Mouse (Mus musculus): ENCODE measurements around the gene Grm4. TPM values are rescaled to one million over a fixed set of nuclear protein-coding genes. Genes with fewer than 3 reads are reported as not detected.

The Grm4 gene
- polyA plus RNA-seq (2012; rRNA removed): 310 and 403 TPM in 2 replicates

DNA sequence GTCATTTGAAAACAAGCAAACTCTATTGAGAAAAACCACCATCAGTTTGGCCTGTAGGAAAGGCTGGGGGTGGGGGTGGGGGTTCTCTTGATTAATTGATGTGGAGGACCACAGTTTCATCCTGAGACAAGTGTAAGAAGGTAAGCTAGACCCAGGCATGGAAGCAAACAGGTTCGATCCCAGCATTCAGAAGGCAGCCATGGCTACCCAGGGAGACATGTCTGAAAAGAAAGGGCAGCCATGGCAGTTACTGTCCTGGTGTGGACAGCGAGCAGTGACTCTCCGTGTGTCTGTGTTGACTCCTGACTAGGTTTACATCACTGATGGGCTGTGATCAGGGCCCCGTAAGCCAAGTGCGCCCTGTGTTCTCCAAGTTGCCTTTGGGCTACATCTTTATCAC is at the start of gene Grm4:
TSS of gene Grm4 (minus strand) at position 101 of the 400 bp plus-strand sequence.
- peaks cover 24% of the 10 kb centered on the region for H3K4me1 ChIP-seq (ENCODE audit: control insufficient read depth, insufficient read depth, low read length)
- no peak for TF ChIP-seq CTCF (IDR thresholded peaks at IDR 0.05; ENCODE audit: borderline replicate concordance, insufficient read depth, low read depth, low read length)
- TF ChIP-seq POLR2A (IDR thresholded peaks at IDR 0.05; ENCODE audit: borderline replicate concordance, insufficient read depth, low read length): no peak
- WGBS: 75% methylated on average over 5 of the region's 5 CpGs
- no peaks in the 10 kb centered on the region for H3K27me3 ChIP-seq (ENCODE audit: control insufficient read depth, insufficient read depth, low read length)
- no peak within 1 kb of the TSS for H3K27ac ChIP-seq (ENCODE audit: insufficient read depth, low read length)
- no peak for DNase-seq
- H3K4me3 ChIP-seq (replicated peaks; ENCODE audit: insufficient read depth, low read depth, low read length): no peak within 1 kb of the TSS

DNA sequence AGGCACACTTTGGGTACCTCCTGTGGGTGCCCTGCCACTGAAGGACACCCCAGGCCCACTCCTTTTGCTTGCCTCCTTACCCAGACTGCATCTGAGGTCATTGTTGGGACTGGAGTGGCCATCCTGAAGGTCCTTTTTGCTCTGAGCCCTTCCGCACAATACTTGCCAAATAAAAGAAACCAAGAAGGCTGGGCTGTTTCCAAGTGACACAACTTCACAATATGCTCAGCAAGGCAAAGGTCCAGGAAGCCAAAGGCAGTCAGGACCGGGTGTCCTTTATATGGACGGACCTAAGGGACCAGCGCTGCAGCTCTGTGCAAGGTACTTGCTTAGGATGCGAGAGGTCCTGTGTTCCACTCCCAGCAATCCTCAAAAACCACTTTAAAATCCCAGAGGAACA is 47.0 kb upstream of the Grm4 start:
- TF ChIP-seq CTCF (IDR thresholded peaks at IDR 0.05; ENCODE audit: borderline replicate concordance, insufficient read depth, low read depth, low read length) (no peak), POLR2A (IDR thresholded peaks at IDR 0.05; ENCODE audit: borderline replicate concordance, insufficient read depth, low read length) (no peak)
- 20% methylated on average over 5 of the region's 5 CpGs for WGBS
- peak; percentile 45 to 73 for DNase-seq

GRCm38 (mm10) chr17:27565942-27566267 is 44.7 kb upstream of the Grm4 start:
- Histone ChIP-seq H3K27ac (ENCODE audit: insufficient read depth, low read length) (peak overlapping the region; percentile 91), H3K27me3 (ENCODE audit: control insufficient read depth, insufficient read depth, low read length) (no peaks in the 10 kb centered on the region), H3K4me1 (ENCODE audit: control insufficient read depth, insufficient read depth, low read length) (peaks cover 26% of the 10 kb centered on the region), H3K4me3 (replicated peaks; ENCODE audit: insufficient read depth, low read depth, low read length) (peak overlapping the region; percentile 84)
- TF ChIP-seq CTCF (IDR thresholded peaks at IDR 0.05; ENCODE audit: borderline replicate concordance, insufficient read depth, low read depth, low read length): no peak
- TF ChIP-seq POLR2A (IDR thresholded peaks at IDR 0.05; ENCODE audit: borderline replicate concordance, insufficient read depth, low read length): no peak; the same call in 1 of the 2 replicates
- DNase-seq: no peak
- 0% methylated on average over 13 of the region's 13 CpGs for WGBS

More for the DNA sequence above, 47.0 kb upstream of the Grm4 start:
- H3K27me3 ChIP-seq (ENCODE audit: control insufficient read depth, insufficient read depth, low read length): no peaks in the 10 kb centered on the region
- peaks cover 23% of the 10 kb centered on the region for H3K4me1 ChIP-seq (ENCODE audit: control insufficient read depth, insufficient read depth, low read length)
- H3K4me3 ChIP-seq (replicated peaks; ENCODE audit: insufficient read depth, low read depth, low read length): no peak overlapping the region
- peak overlapping the region; percentile 49; the same call in 1 of the 2 replicates for H3K27ac ChIP-seq (ENCODE audit: insufficient read depth, low read length)

- under 1% methylated on average over 57 of the region's 58 CpGs for WGBS
- Histone ChIP-seq H3K27ac (ENCODE audit: insufficient read depth, low read length) (peak within 1 kb of the TSS; percentile 91), H3K4me1 (ENCODE audit: control insufficient read depth, insufficient read depth, low read length) (peaks cover 26% of the 10 kb centered on the region), H3K4me3 (replicated peaks; ENCODE audit: insufficient read depth, low read depth, low read length) (peak within 1 kb of the TSS; percentile 84), H3K27me3 (ENCODE audit: control insufficient read depth, insufficient read depth, low read length) (no peaks in the 10 kb centered on the region)
- TF ChIP-seq CTCF (IDR thresholded peaks at IDR 0.05; ENCODE audit: borderline replicate concordance, insufficient read depth, low read depth, low read length) (peak; percentile 76), POLR2A (IDR thresholded peaks at IDR 0.05; ENCODE audit: borderline replicate concordance, insufficient read depth, low read length) (peak; percentile 70; the same call in 1 of the 2 replicates)
- DNase-seq: peak; percentile 98 to 100
Measured at GRCm38 (mm10) chr17:27565163-27565941, 44.1 kb upstream of the Grm4 start, which contains the start of gene AI413582. TSS of gene AI413582 (minus strand) at chr17:27565756.

DNA sequence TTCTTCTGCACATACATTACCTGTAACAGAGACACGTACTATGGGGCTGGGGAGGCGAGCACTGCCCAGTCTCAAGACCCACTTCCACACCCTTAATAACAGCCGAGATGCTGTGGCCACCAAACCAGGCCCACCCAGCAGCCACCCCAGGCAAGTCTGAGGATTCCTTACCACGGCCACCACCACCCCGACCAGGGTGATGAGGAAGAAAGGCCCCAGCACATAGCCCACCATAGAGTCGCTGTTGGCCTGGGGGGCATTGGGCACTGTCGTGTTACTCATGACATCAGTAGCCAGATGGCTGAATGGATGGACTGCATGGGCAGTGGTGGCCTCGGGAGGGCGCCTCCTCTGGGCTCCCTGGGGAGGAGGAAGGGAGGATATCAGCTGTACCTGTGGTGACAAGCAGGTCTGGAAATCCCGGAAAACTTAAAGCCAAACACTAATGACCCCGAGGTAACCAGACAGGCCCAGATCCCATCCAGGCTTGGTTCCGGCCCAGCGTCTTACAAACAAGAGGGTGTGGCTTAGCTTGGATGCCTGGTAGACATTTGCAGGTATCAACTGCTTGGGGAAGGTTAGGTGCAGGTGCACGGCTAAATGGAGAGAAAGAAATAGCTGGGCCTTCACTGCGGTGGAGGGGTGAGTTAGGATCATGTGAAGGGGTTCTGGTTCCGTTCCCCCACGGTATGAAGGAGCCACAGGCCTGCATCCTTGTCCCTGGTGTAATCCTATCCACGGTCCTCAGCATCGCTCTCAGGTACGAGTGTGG is 43.4 kb upstream of the Grm4 start:
- Histone ChIP-seq H3K27ac (ENCODE audit: insufficient read depth, low read length) (peak overlapping the region; percentile 60), H3K4me3 (replicated peaks; ENCODE audit: insufficient read depth, low read depth, low read length) (peak overlapping the region; percentile 61), H3K27me3 (ENCODE audit: control insufficient read depth, insufficient read depth, low read length) (no peaks in the 10 kb centered on the region), H3K4me1 (ENCODE audit: control insufficient read depth, insufficient read depth, low read length) (peaks cover 29% of the 10 kb centered on the region)
- no peak for TF ChIP-seq CTCF (IDR thresholded peaks at IDR 0.05; ENCODE audit: borderline replicate concordance, insufficient read depth, low read depth, low read length)
- TF ChIP-seq POLR2A (IDR thresholded peaks at IDR 0.05; ENCODE audit: borderline replicate concordance, insufficient read depth, low read length): no peak
- WGBS: 14% methylated on average over 20 of the region's 20 CpGs
- DNase-seq: peak; percentile 58 to 67

GRCm38 (mm10) chr17:27563771-27564244 is 42.6 kb upstream of the Grm4 start:
- Histone ChIP-seq H3K4me3 (replicated peaks; ENCODE audit: insufficient read depth, low read depth, low read length) (no peak overlapping the region), H3K4me1 (ENCODE audit: control insufficient read depth, insufficient read depth, low read length) (peaks cover 35% of the 10 kb centered on the region), H3K27me3 (ENCODE audit: control insufficient read depth, insufficient read depth, low read length) (no peaks in the 10 kb centered on the region), H3K27ac (ENCODE audit: insufficient read depth, low read length) (no peak overlapping the region; the same call in 1 of the 2 replicates)
- TF ChIP-seq CTCF (IDR thresholded peaks at IDR 0.05; ENCODE audit: borderline replicate concordance, insufficient read depth, low read depth, low read length): no peak; the same call in 1 of the 2 replicates
- no peak for TF ChIP-seq POLR2A (IDR thresholded peaks at IDR 0.05; ENCODE audit: borderline replicate concordance, insufficient read depth, low read length)
- peak; percentile 53 to 55 for DNase-seq
- 23% methylated on average over 7 of the region's 7 CpGs for WGBS

DNA sequence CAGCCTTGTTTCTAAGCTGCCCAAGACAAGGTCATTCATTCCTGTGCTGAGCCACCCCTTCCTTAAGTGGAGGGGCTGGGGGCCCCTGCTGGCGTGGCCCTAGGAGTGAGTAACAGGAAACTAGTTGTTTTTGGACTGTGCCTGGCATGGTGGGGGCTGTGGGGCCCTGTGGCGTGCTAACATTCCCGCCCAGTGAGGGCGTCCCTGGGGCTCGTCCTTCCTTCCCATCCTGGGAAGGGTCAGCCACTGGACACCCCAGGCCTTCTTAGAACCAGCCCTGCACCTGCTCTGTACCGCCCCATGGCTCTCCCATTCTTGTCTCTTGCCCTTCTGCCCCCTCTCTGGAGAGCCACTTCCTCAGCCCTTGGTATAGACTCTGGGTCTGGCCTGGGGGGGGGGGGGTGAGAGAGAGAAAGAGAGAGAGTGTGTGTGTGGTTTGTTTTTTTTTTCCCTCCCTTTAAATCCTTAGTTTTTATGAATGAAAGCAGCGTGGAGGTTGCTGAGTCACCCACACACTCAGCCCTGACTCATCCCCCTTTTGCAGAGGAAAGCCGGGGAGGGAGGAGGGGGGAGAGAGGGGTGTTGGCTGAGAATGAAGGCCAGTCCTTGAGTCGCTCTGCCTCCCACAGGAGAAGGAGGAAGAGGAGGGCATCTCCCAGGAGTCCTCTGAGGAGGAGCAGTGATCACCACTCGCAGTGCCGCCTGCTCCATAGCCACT is 40.8 kb upstream of the Grm4 start:
- Histone ChIP-seq H3K27me3 (ENCODE audit: control insufficient read depth, insufficient read depth, low read length) (no peaks in the 10 kb centered on the region), H3K27ac (ENCODE audit: insufficient read depth, low read length) (no peak overlapping the region), H3K4me1 (ENCODE audit: control insufficient read depth, insufficient read depth, low read length) (peaks cover 32% of the 10 kb centered on the region), H3K4me3 (replicated peaks; ENCODE audit: insufficient read depth, low read depth, low read length) (no peak overlapping the region)
- peak in 1 of 2 experiments; percentile 62 for DNase-seq
- TF ChIP-seq POLR2A (IDR thresholded peaks at IDR 0.05; ENCODE audit: borderline replicate concordance, insufficient read depth, low read length): no peak
- 59% methylated on average over 9 of the region's 11 CpGs for WGBS
